Mouse (Mus musculus) intestine, embryonic 15.5 days (tissue): Measurements from ENCODE around the gene Sftpa1. TPM values are rescaled to one million over a fixed set of nuclear protein-coding genes. Genes with fewer than 3 reads are reported as not detected.
A peak's percentile ranks its signal among the peaks of the same experiment; 100 is the strongest.

Experiments used
- ATAC-seq: fragments of 200-750 bp; cut with Nextera tagmentation; 2 replicates; pipeline ENCODE4 v1.8.0; 2017; ENCODE audit warnings: moderate TSS enrichment, moderate library complexity
- H3K27ac ChIP-seq: fragments of 300-500 bp; sonication (generic); 2 replicates; pipeline ENCODE4 v1.5.1; 2015; ENCODE audit warnings: mild to moderate bottlenecking, inconsistent platforms
- H3K27me3 ChIP-seq: fragments of 300-500 bp; sonication (generic); replicated peaks from 2 replicates; pipeline ENCODE4 v1.6.1; 2015; ENCODE audit warnings: inconsistent platforms
- H3K36me3 ChIP-seq: fragments of 300-500 bp; sonication (generic); 2 replicates; pipeline ENCODE4 v1.6.1; 2015; ENCODE audit warnings: inconsistent platforms
- H3K4me1 ChIP-seq: fragments of 300-500 bp; sonication (generic); replicated peaks from 2 replicates; pipeline ENCODE4 v1.6.1; 2015; ENCODE audit warnings: inconsistent platforms
- H3K4me2 ChIP-seq: fragments of 300-500 bp; sonication (generic); replicated peaks from 2 replicates; pipeline ENCODE4 v1.6.1; 2015; ENCODE audit warnings: mild to moderate bottlenecking, inconsistent platforms
- H3K4me3 ChIP-seq: fragments of 300-500 bp; sonication (generic); replicated peaks from 2 replicates; pipeline ENCODE4 v1.5.1; 2015; ENCODE audit warnings: inconsistent platforms
- H3K9ac ChIP-seq: fragments of 300-500 bp; sonication (generic); 2 replicates; pipeline ENCODE4 v1.6.1; 2015; ENCODE audit warnings: inconsistent platforms
- H3K9me3 ChIP-seq: fragments of 300-500 bp; sonication (generic); 2 replicates; pipeline ENCODE4 v1.6.1; 2016; ENCODE audit warnings: inconsistent platforms
- WGBS: fragments of 180-500 bp; shearing (Covaris S2); methylation state at CpG from one replicate; pipeline ENCODE4 v1.1.7; 2015; 5-methylcytosine and 5-hydroxymethylcytosine counted together
- polyA plus RNA-seq: library from polyadenylated mRNA; unstranded; fragments of >200 nt; fragmentation: Nextera tagmentation; extraction: Ambion mirVana; gene quantifications from 2 replicates; pipeline ENCODE4 v1.2.1, GENCODE M21; 2015

Sftpa1 gene
- polyA plus RNA-seq, 1 experiment from 2014 or later = 0.06 TPM

DNA sequence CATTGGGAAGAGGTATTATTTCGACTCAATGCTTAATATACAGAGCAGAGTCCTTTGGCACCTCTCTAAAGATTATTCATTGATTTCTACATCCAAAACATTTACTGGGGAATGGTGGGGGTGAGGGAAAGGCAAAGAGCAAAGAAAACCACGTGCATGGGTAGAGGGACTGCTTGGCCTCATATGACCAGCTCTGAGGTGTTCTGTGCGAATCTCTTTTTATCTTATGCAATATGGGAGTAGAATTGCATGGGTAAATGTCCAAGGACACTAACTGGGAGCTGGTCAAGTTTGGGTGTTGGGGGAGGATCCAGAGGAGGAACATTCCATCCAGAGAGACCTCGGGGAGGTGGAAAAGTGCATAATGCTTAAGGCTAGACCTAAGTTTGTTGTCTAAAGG lies 18.6 kb upstream of the Sftpa1 start:
- Histone ChIP-seq H3K36me3 (no peaks in the 10 kb centered on the region), H3K27ac (no peak overlapping the region), H3K4me1 (no peaks in the 10 kb centered on the region), H3K9ac (no peak overlapping the region), H3K4me3 (no peak overlapping the region), H3K27me3 (no peaks in the 10 kb centered on the region), H3K9me3 (no peaks in the 10 kb centered on the region), H3K4me2 (no peak overlapping the region)
- 74% methylated on average over 4 of the region's 4 CpGs for WGBS
- ATAC-seq = no peak

DNA sequence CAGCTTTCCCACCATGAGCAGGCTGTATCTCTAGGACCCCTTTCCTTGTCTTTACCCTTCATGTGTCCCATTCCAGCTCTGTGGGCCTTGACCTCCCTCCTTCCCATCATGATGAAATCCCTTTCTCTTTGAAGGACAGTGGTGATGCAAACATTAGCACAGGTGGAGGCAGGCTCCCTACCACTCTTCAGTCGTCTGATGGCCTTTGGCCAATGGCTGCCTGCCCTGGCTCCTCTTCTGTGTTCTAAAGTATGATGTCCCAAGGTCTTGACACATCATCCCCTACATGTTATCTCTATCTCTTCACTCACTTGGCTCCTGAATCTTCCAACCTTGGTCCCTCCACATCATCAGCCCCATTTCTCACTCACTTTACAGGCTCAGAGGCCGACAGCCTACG lies 15.3 kb upstream of the Sftpa1 start:
- H3K4me3 ChIP-seq = no peak overlapping the region
- no peaks in the 10 kb centered on the region for H3K4me1 ChIP-seq
- ATAC-seq = no peak
- H3K36me3 ChIP-seq = no peaks in the 10 kb centered on the region
- H3K9ac ChIP-seq = no peak overlapping the region
- WGBS = 81% methylated on average over 3 of the region's 3 CpGs
- no peaks in the 10 kb centered on the region for H3K9me3 ChIP-seq
- H3K27me3 ChIP-seq = no peaks in the 10 kb centered on the region
- H3K27ac ChIP-seq = no peak overlapping the region
- H3K4me2 ChIP-seq = no peak overlapping the region

DNA sequence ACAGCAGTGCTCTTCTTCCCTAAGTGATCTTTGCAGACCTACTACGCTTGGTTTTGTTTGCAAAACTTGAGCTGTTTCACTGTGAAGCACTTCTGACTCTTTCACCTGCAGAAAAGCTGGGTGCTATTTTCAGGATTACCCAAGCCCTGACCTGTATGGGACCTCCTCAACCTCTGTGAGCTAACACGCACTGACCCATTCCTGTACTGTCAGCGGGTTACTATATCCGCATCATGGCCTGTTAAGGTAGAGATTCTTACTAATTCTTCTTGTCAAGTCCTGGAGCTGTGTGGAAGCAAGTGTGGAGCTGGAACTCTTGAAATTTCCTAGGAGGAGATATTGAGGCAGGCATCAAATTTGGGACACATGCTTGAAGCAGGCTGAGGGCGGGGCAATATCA lies 6.9 kb upstream of the Sftpa1 start:
- ATAC-seq = no peak
- WGBS = 83% methylated on average over 5 of the region's 5 CpGs
- no peaks in the 10 kb centered on the region for H3K9me3 ChIP-seq

DNA sequence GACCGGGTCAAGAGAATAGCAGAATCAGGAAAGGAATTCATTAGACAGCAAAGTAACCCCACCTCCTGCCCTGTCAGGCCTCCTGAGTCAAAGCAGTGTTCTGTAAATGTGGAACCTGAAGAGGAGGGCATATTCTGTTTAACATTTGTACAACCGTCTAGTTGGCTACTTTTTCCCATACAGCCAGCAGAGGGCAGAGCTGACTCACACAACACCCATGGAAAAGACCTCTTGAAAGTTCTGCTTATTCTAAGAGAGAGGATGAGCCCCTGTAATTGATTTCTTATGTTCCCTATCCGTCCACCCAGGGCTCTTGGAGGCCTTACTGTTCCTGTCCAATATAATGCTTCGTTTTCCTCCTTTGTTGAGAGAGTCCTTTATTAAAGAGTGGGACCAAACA lies 3.6 kb upstream of the Sftpa1 start:
- 26% methylated on average over 4 of the region's 4 CpGs for WGBS
- H3K4me1 ChIP-seq = no peaks in the 10 kb centered on the region
- no peak for ATAC-seq
- no peak overlapping the region for H3K4me3 ChIP-seq
- no peak overlapping the region for H3K27ac ChIP-seq
- H3K4me2 ChIP-seq = no peak overlapping the region
- H3K9ac ChIP-seq = no peak overlapping the region
- H3K36me3 ChIP-seq = no peaks in the 10 kb centered on the region
- no peaks in the 10 kb centered on the region for H3K27me3 ChIP-seq
- H3K9me3 ChIP-seq = no peaks in the 10 kb centered on the region

More for the DNA sequence above, 6.9 kb upstream of the Sftpa1 start:
- Histone ChIP-seq H3K4me3 (no peak overlapping the region), H3K27ac (no peak overlapping the region), H3K27me3 (no peaks in the 10 kb centered on the region), H3K9ac (no peak overlapping the region), H3K4me1 (no peaks in the 10 kb centered on the region), H3K4me2 (no peak overlapping the region), H3K36me3 (no peaks in the 10 kb centered on the region)

- no peak overlapping the region for H3K4me2 ChIP-seq
- H3K4me1 ChIP-seq = no peaks in the 10 kb centered on the region
- no peak overlapping the region for H3K4me3 ChIP-seq
- H3K27me3 ChIP-seq = no peaks in the 10 kb centered on the region
- no peak overlapping the region for H3K9ac ChIP-seq
- no peaks in the 10 kb centered on the region for H3K36me3 ChIP-seq
- no peak for ATAC-seq
- H3K9me3 ChIP-seq = no peaks in the 10 kb centered on the region
- H3K27ac ChIP-seq = no peak overlapping the region
Measured at GRCm38 (mm10) chr14:41137006-41137405, 5.4 kb downstream of the Sftpa1 start.

GRCm38 (mm10) chr14:41140686-41141085 lies 9.1 kb downstream of the Sftpa1 start:
- Histone ChIP-seq H3K27ac (no peak overlapping the region), H3K4me3 (no peak overlapping the region), H3K4me2 (no peak overlapping the region), H3K9ac (no peak overlapping the region), H3K36me3 (no peaks in the 10 kb centered on the region), H3K9me3 (no peaks in the 10 kb centered on the region), H3K4me1 (no peaks in the 10 kb centered on the region), H3K27me3 (no peaks in the 10 kb centered on the region)
- no peak for ATAC-seq
- 80% methylated on average over 1 of the region's 1 CpGs for WGBS

DNA sequence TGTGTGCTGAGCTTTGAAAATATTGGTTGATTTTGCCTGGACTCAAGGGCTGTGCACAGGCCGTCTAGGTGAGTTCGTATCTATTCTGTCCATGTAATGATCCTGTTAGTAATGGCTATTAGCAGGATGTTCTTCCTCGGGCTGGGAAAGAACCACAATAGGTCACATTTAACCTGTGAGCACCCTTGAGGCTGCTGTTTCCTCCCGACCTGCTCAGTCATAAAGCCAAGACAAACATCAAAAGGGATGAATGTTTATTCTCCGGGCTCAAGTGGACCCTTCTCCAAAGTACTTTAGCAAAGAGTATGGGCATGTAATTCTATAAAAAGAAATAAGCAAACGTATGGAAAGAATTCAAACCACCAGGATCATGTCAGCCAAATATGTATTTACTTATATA lies 14.5 kb downstream of the Sftpa1 start:
- Histone ChIP-seq H3K4me1 (no peaks in the 10 kb centered on the region), H3K27ac (no peak overlapping the region), H3K4me3 (no peak overlapping the region), H3K27me3 (no peaks in the 10 kb centered on the region), H3K9me3 (no peaks in the 10 kb centered on the region), H3K36me3 (no peaks in the 10 kb centered on the region), H3K9ac (no peak overlapping the region), H3K4me2 (no peak overlapping the region)
- 57% methylated on average over 6 of the region's 6 CpGs for WGBS
- ATAC-seq = no peak

DNA sequence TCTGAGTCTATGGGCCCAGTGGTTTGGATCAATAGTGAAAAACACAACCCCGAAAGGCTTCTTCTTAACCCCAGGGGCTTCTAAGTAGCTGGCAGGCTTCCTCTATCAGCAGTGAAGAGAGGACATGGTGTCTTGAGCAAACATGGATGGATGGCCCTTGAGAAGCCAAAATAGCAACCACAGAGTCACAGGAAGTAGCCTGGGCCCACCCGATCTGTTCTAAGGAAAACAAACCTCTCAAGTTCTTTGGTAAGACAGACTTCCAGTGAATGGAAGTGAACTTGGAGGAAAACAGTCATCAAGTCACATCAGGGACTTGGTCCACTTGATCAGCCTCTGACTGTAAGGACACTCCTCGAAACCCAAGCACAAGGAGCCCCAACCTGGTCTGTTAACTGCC lies 15.3 kb downstream of the Sftpa1 start:
- Histone ChIP-seq H3K27ac (no peak overlapping the region), H3K9ac (no peak overlapping the region), H3K4me3 (no peak overlapping the region), H3K36me3 (no peaks in the 10 kb centered on the region), H3K9me3 (no peaks in the 10 kb centered on the region), H3K27me3 (no peaks in the 10 kb centered on the region), H3K4me1 (no peaks in the 10 kb centered on the region), H3K4me2 (no peak overlapping the region)
- WGBS = 83% methylated on average over 3 of the region's 3 CpGs
- no peak for ATAC-seq

GRCm38 (mm10) chr14:41147356-41147755 lies 15.8 kb downstream of the Sftpa1 start:
- Histone ChIP-seq H3K9me3 (no peaks in the 10 kb centered on the region), H3K4me2 (no peak overlapping the region), H3K9ac (no peak overlapping the region), H3K36me3 (no peaks in the 10 kb centered on the region), H3K4me1 (no peaks in the 10 kb centered on the region), H3K4me3 (no peak overlapping the region), H3K27ac (no peak overlapping the region), H3K27me3 (no peaks in the 10 kb centered on the region)
- WGBS = 76% methylated on average over 2 of the region's 2 CpGs
- no peak for ATAC-seq

GRCm38 (mm10) chr14:41151220-41151898 lies 19.8 kb downstream of the Sftpa1 start, which contains the start of gene Mbl1:
TSS of gene Mbl1 (plus strand) at chr14:41151458.
- Histone ChIP-seq H3K27ac (no peak within 1 kb of the TSS), H3K36me3 (no peaks in the 10 kb centered on the region), H3K4me2 (no peak within 1 kb of the TSS), H3K9ac (no peak within 1 kb of the TSS), H3K4me3 (no peak within 1 kb of the TSS), H3K9me3 (no peaks in the 10 kb centered on the region), H3K27me3 (no peaks in the 10 kb centered on the region), H3K4me1 (no peaks in the 10 kb centered on the region)
- no peak for ATAC-seq
- WGBS = 88% methylated on average over 7 of the region's 7 CpGs

DNA sequence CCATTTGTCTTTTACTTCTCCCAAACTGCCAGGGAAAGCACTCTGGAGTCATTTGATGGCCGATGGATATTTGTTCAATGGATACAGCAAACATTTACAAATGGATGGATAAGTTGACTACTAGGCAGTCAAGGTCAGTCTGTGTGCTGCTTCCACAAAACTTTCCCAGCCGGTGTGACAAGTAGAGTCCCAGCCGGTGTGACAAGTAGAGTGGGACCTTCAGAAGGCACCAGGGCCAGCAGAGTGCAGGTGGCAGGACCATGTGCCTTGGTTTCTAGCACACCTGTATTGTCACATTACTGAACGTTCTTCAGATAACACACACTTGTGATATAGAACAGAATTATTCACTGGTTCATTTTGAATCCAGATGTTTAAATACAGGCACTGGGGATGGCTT lies 28.5 kb downstream of the Sftpa1 start:
- 58% methylated on average over 4 of the region's 4 CpGs for WGBS
- H3K36me3 ChIP-seq = no peaks in the 10 kb centered on the region
- H3K9ac ChIP-seq = no peak overlapping the region
- ATAC-seq = 0 out of 2 replicates have a peak, but pooled peaks have one; percentile 45
- no peaks in the 10 kb centered on the region for H3K9me3 ChIP-seq
- no peak overlapping the region for H3K27ac ChIP-seq
- no peaks in the 10 kb centered on the region for H3K4me1 ChIP-seq
- no peaks in the 10 kb centered on the region for H3K27me3 ChIP-seq
- no peak overlapping the region for H3K4me2 ChIP-seq
- no peak overlapping the region for H3K4me3 ChIP-seq

DNA sequence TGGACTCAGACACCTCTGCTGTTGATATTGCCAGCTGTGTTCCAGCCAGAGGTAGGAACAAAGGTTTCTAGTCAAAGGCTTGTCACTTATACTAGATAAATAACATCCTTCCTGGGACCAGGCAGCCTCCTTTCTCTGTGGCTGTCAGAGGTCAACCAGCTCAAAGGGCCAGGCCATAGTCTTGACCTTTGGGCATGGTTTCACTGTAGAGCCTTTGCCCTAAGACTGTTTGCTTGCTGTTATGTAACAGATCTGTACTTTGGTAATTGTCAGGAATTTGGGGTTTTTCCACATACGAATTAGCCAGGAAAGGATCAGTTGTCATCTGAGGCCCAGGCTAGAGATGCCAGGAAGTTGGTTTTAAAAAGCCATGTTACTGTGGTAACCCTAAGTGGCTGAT lies 29.2 kb downstream of the Sftpa1 start:
- no peak for ATAC-seq

GRCm38 (mm10) chr14:41162663-41163062 lies 31.1 kb downstream of the Sftpa1 start:
- Histone ChIP-seq H3K27ac (no peak overlapping the region), H3K4me2 (no peak overlapping the region), H3K9ac (no peak overlapping the region), H3K4me3 (no peak overlapping the region), H3K9me3 (no peaks in the 10 kb centered on the region), H3K4me1 (no peaks in the 10 kb centered on the region), H3K27me3 (no peaks in the 10 kb centered on the region), H3K36me3 (no peaks in the 10 kb centered on the region)
- WGBS = 15% methylated on average over 2 of the region's 2 CpGs
- peak; percentile 62; the same call in 1 of the 2 replicates for ATAC-seq

More for the DNA sequence above, 29.2 kb downstream of the Sftpa1 start:
- Histone ChIP-seq H3K4me3 (no peak overlapping the region), H3K9me3 (no peaks in the 10 kb centered on the region), H3K27me3 (no peaks in the 10 kb centered on the region), H3K27ac (no peak overlapping the region), H3K4me1 (no peaks in the 10 kb centered on the region), H3K9ac (no peak overlapping the region), H3K36me3 (no peaks in the 10 kb centered on the region), H3K4me2 (no peak overlapping the region)
- WGBS = 32% methylated on average over 1 of the region's 1 CpGs
